Mouse (Mus musculus) heart, adult 2 months (tissue): ENCODE measurements around the gene Enpp1. TPM values are rescaled to one million over a fixed set of nuclear protein-coding genes. Genes with fewer than 3 reads are reported as not detected.

ENCODE experiments used
- DNase-seq, 2 experiments: peaks; one replicate each; pipeline ENCODE4 v3.0.0; 2021
- H3K27ac ChIP-seq: fragments of 200-600 bp; 2 replicates; pipeline ENCODE4 v1.8.1; 2022
- H3K27me3 ChIP-seq: fragments of 200-500 bp; 2 replicates; pipeline ENCODE4 v1.6.1; 2012; ENCODE audit warnings: mild to moderate bottlenecking, low read length, inconsistent platforms, mixed read lengths; ENCODE audit not compliant: control insufficient read depth, insufficient read depth
- H3K36me3 ChIP-seq: fragments of 200-500 bp; 2 replicates; pipeline ENCODE4 v1.6.1; 2012; ENCODE audit warnings: low read length, inconsistent platforms; ENCODE audit not compliant: control insufficient read depth, insufficient read depth
- H3K4me1 ChIP-seq: fragments of 200-500 bp; 2 replicates; pipeline ENCODE4 v1.6.1; 2011; ENCODE audit warnings: low read length; ENCODE audit not compliant: control insufficient read depth, insufficient read depth
- H3K4me3 ChIP-seq: fragments of 200-600 bp; 2 replicates; pipeline ENCODE4 v1.8.1; 2022
- H3K79me2 ChIP-seq: fragments of 200-500 bp; replicated peaks from 2 replicates; pipeline ENCODE4 v1.6.1; 2012; ENCODE audit warnings: mild to moderate bottlenecking, inconsistent platforms, low read length, moderate library complexity, mixed read lengths; ENCODE audit not compliant: control insufficient read depth, insufficient read depth
- H3K9ac ChIP-seq: fragments of 200-500 bp; 2 replicates; pipeline ENCODE4 v1.6.1; 2012; ENCODE audit warnings: low read depth, mild to moderate bottlenecking, control low read depth, inconsistent platforms, low read length, mixed read lengths
- CTCF ChIP-seq: fragments of 200-600 bp; IDR thresholded peaks from 2 replicates; pipeline ENCODE4 v1.8.1; 2022; ENCODE audit warnings: antibody characterized with exemption, mild to moderate bottlenecking, moderate library complexity
- EP300 ChIP-seq: fragments of 200-500 bp; IDR thresholded peaks from 2 replicates; pipeline ENCODE4 v1.6.1; 2011; ENCODE audit warnings: low read depth, low read length, control low read depth; ENCODE audit not compliant: insufficient read depth
- POLR2A ChIP-seq: fragments of 200-500 bp; IDR thresholded peaks from 2 replicates; pipeline ENCODE4 v1.6.1; 2011; ENCODE audit warnings: mild to moderate bottlenecking, low read depth, low read length, control low read depth; ENCODE audit not compliant: insufficient read depth
- WGBS: fragments of 180-500 bp; shearing (Covaris S2); methylation state at CpG from one replicate; pipeline ENCODE4 v1.1.7; 2018; 5-methylcytosine and 5-hydroxymethylcytosine counted together
- intact Hi-C: fragments of 180-260 bp; cut with DNase I; formaldehyde crosslinking; loops from one replicate; pipeline ENCODE4 v1.15.1; 2025
- polyA plus RNA-seq: library from polyadenylated mRNA; depleted of rRNA; stranded (reverse); fragments of >200 nt; gene quantifications from 2 replicates; pipeline ENCODE4 v1.2.3, GENCODE M21; 2012
- total RNA-seq, 2 experiments: library from RNA; stranded (reverse); gene quantifications; 2 replicates each; pipeline ENCODE4 v1.2.3; 2021

Enpp1 gene
- total and polyA plus RNA-seq, 3 experiments = 2.1 to 6.5 (median 5.8) TPM

DNA sequence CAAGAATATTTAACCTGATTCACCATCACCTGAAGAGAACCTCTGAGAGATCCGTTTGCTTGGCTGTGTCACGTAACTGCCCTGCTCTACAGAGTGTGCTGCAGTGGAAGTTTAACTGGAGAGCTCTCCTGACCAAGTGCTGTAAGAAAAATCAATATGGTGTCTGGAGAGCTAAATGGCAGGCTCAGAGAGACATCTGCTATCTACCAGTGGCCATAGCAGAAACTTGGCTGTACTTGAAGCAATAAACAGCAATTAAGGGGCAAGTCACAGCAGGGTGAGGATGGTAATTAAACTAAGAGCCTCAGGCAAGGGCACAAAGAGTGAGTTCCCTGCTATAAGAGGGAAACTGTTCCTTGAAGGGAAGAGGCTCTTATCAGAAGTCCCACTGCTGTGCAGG, 9.3 kb downstream of the Enpp1 start:
- Histone ChIP-seq H3K79me2 (no peaks in the 10 kb centered on the region), H3K27me3 (no peaks in the 10 kb centered on the region), H3K27ac (no peak overlapping the region), H3K9ac (no peak overlapping the region), H3K36me3 (no peaks in the 10 kb centered on the region), H3K4me1 (no peaks in the 10 kb centered on the region; the same call in none of the 2 replicates), H3K4me3 (no peak overlapping the region)
- intact Hi-C loops = no loop called here
- WGBS = 92% methylated on average over 2 of the region's 2 CpGs
- no peak for DNase-seq
- TF ChIP-seq POLR2A (no peak), EP300 (no peak), CTCF (no peak)

DNA sequence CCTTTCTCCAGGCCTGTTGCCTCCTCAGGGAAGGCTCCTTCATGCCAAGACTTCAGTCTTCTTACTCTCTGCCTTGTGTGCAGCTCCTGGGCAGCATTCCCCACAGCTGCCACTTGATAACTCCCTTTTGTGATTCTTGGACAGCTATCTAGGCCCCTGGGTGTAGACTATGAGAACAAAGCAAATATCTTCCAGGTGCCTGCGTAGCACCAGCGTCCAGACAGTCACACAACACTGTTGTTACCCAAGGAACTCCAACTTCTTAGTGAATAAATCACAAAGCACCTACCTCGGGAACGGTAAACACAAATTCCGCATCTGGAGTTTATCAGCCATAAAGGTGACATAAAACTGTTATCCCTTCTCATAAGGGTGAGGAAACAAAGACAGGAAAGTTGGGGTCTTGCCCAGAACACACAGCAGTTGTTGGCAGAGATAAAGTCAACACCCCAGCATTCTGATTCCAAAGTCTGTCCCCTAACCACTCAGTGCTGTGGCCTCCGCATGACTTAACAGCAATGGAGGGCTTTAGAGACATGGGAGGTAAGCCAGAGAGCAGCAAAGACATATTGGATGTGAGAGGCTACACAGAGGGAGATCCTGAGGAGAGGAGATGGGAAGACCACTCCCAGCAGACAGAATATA, 13.7 kb downstream of the Enpp1 start:
- intact Hi-C loops = no loop called here
- WGBS = 54% methylated on average over 6 of the region's 6 CpGs
- H3K4me3 ChIP-seq = no peak overlapping the region
- TF ChIP-seq CTCF (no peak), POLR2A (no peak), EP300 (no peak)
- DNase-seq = peak in 1 of 2 experiments; percentile 8
- no peaks in the 10 kb centered on the region for H3K79me2 ChIP-seq
- H3K4me1 ChIP-seq = no peaks in the 10 kb centered on the region; the same call in none of the 2 replicates
- no peak overlapping the region for H3K9ac ChIP-seq
- H3K27ac ChIP-seq = no peak overlapping the region
- H3K36me3 ChIP-seq = no peaks in the 10 kb centered on the region
- H3K27me3 ChIP-seq = no peaks in the 10 kb centered on the region

DNA sequence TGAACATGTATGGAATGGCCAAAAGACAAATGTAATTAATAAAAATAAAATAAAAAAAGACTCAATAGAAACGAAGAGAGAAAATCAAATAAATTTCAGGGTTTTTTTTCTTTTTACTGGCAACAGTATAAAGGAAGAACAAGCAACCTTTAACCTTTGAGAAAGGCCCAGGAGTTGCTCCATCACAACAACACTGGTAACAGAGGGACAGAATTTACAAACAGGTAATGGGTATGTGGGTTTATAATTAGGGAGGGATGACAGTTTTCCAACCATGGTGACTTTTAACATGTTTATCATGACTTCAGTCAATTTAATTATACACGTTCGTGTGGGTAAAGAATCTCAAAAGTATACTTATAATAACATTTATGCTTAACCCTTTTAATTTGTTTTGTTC, 15.2 kb downstream of the Enpp1 start:
- 88% methylated on average over 3 of the region's 3 CpGs for WGBS
- Histone ChIP-seq H3K27me3 (no peaks in the 10 kb centered on the region), H3K9ac (no peak overlapping the region), H3K4me1 (no peaks in the 10 kb centered on the region; the same call in none of the 2 replicates), H3K36me3 (no peaks in the 10 kb centered on the region), H3K79me2 (no peaks in the 10 kb centered on the region), H3K4me3 (no peak overlapping the region), H3K27ac (no peak overlapping the region)
- no peak for TF ChIP-seq CTCF
- TF ChIP-seq EP300 = no peak
- TF ChIP-seq POLR2A = no peak
- DNase-seq = no peak
- intact Hi-C loops = no loop called here

DNA sequence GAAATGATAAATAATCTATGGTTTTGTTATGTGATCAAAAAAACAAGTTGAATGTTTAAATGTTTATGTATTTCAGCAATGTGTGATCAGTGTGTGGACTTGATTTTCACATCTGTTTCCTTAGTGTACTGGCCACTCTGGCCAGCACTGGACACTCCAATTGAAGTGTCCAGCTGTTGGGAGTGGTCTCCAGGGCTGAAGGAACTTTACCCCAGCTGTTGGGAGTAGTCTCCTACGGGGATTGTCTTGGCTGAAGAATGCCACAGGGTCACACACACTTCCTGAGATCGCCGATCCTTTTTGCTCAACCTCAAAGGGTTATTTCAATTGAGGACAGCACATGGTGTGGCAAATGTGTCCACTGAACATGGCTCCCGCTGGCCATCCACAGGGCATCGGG, 16.2 kb downstream of the Enpp1 start:
- intact Hi-C loops = no loop called here
- Histone ChIP-seq H3K4me1 (no peaks in the 10 kb centered on the region; the same call in none of the 2 replicates), H3K9ac (no peak overlapping the region), H3K27ac (no peak overlapping the region), H3K27me3 (no peaks in the 10 kb centered on the region), H3K79me2 (no peaks in the 10 kb centered on the region), H3K36me3 (no peaks in the 10 kb centered on the region), H3K4me3 (no peak overlapping the region)
- DNase-seq = peak in 1 of 2 experiments; percentile 46
- no peak for TF ChIP-seq CTCF
- TF ChIP-seq POLR2A = no peak
- TF ChIP-seq EP300 = no peak
- WGBS = 56% methylated on average over 5 of the region's 5 CpGs

DNA sequence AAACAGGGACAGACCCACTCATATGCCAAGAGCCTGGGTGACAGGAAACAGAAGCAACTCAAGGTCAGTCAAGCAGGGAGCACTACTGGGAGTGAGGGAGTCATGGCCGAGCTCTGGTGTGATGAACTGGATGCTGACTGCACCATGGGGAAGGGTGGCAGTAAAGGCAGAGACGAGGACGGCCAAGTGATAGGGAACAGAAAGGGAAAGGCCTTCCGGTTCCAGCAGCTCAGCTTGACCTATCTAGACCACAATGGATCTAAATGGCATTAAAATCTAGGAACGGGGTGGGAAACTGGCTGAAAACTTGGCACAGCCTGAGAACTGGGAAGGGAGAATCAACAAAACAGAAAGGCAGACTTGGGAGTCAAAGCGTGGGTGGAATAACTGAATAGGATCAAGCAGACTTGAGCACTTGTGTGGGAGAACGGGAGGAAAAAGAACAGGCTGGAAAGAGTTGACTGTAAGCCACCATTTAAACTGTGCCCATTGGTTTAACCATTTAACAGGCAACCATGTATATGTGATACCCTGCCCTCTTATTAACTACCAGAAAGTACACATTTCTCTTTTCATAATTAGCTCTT, 29.3 kb downstream of the Enpp1 start:
- Histone ChIP-seq H3K36me3 (no peaks in the 10 kb centered on the region), H3K27me3 (no peaks in the 10 kb centered on the region), H3K79me2 (no peaks in the 10 kb centered on the region), H3K4me3 (no peak overlapping the region), H3K4me1 (no peaks in the 10 kb centered on the region; the same call in 1 of the 2 replicates), H3K27ac (no peak overlapping the region), H3K9ac (no peak overlapping the region)
- no peak for DNase-seq
- TF ChIP-seq POLR2A (no peak), CTCF (no peak), EP300 (no peak)
- intact Hi-C loops = no loop called here
- WGBS = 63% methylated on average over 7 of the region's 7 CpGs

DNA sequence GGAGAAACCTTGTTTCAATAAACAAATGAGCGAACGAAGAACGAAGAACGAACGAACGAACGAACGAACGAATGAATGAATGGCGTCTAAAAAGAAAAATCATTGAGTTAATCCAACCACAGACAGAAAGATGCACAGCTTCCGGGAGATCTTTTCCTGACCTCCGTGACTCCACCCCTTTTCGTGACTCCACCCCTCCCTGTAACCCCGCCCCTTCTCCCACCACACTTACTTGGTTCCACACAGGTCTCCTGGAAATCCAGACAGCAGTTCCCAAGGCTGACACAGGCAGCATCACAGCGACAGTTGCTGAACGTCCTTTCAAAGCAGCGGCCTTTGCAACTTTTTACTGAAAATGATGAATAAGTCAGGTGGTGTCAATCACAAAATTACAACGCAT, 34.3 kb downstream of the Enpp1 start:
- Histone ChIP-seq H3K27me3 (no peaks in the 10 kb centered on the region), H3K4me3 (no peak overlapping the region), H3K27ac (no peak overlapping the region), H3K9ac (no peak overlapping the region), H3K36me3 (no peaks in the 10 kb centered on the region), H3K4me1 (no peaks in the 10 kb centered on the region; the same call in 1 of the 2 replicates), H3K79me2 (no peaks in the 10 kb centered on the region)
- WGBS = 89% methylated on average over 18 of the region's 18 CpGs
- no peak for DNase-seq
- intact Hi-C loops = no loop called here
- TF ChIP-seq CTCF (no peak), POLR2A (no peak), EP300 (no peak)
